Mouse (Mus musculus): Measurements from ENCODE around the gene Gga2. TPM values are rescaled to one million over a fixed set of nuclear protein-coding genes. Genes with fewer than 3 reads are reported as not detected.

Gga2 gene
- polyA plus RNA-seq, 1 experiment from 2014 or later = 53.1 TPM

DNA sequence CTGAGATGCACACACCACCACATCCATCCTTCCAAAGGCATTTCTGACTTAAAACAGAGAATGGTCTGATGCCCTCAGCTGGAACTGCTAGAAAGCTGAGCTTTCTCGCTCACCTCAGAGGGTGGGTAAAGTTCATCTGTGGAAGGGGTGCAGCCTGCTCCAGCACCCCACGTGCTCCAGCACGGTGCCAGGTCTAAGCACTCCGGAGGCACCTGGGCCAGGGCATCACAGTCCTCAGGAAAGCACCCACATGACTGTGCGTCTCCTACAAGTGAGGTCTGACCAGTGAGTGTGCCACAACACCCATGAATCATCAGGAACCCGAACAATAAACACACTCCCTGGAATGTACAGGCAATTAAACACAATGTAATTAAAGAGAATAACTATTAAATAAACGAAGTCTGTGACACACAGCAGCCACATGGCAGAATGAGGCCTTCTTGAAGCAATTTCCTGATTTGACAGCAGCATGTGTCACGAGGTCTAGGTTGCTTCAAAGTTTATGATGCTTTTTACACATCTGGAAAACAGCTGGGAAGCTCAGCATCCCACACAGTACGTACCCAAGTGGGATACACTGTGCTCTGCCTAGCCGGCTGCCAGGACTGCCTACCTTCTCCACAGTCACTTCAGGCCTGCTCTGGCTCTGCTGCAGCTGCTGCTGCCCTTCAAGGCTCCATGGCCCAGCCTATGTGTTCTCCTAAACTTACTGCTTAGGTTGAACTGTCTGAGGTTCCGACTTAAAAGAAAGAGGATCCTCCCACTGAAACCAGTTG is 65.9 kb downstream of the Gga2 start:
- ATAC-seq (ENCODE audit: low FRiP score) = no peak
- Histone ChIP-seq H3K4me1 (no peaks in the 10 kb centered on the region), H3K36me3 (peaks cover 25% of the 10 kb centered on the region), H3K4me3 (replicated peaks) (no peak overlapping the region), H3K9ac (replicated peaks) (no peak overlapping the region), H3K27ac (replicated peaks) (no peak overlapping the region), H3K27me3 (replicated peaks) (no peaks in the 10 kb centered on the region), H3K9me3 (replicated peaks) (no peaks in the 10 kb centered on the region), H3K4me2 (no peak overlapping the region)
- WGBS = 77% methylated on average over 11 of the region's 11 CpGs

DNA sequence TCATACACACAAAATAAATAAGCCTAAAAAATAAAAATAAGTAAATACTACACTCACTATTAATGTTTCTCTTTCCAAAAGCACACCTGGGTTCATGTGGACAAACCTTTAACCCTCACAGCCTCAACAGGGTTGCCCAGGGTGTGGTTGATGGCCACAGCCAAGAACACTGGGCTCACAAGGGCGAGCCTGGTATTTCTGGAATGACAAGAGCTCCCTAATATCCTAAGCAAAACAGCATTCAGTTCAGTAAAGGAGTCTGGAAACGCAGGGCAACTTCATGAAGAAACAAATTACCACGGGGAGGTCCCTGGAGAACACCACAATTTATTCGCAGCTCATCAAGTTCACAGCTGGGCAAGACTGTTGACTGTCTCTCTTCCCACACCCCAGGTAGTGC is 73.5 kb downstream of the Gga2 start:
- no peaks in the 10 kb centered on the region for H3K9me3 ChIP-seq (replicated peaks)
- no peaks in the 10 kb centered on the region for H3K4me1 ChIP-seq
- no peaks in the 10 kb centered on the region for H3K27me3 ChIP-seq (replicated peaks)
- no peak overlapping the region for H3K4me2 ChIP-seq
- no peak overlapping the region for H3K27ac ChIP-seq (replicated peaks)
- ATAC-seq (ENCODE audit: low FRiP score) = no peak
- H3K36me3 ChIP-seq = peaks cover 16% of the 10 kb centered on the region
- WGBS = 59% methylated on average over 4 of the region's 4 CpGs
- no peak overlapping the region for H3K4me3 ChIP-seq (replicated peaks)
- no peak overlapping the region for H3K9ac ChIP-seq (replicated peaks)

DNA sequence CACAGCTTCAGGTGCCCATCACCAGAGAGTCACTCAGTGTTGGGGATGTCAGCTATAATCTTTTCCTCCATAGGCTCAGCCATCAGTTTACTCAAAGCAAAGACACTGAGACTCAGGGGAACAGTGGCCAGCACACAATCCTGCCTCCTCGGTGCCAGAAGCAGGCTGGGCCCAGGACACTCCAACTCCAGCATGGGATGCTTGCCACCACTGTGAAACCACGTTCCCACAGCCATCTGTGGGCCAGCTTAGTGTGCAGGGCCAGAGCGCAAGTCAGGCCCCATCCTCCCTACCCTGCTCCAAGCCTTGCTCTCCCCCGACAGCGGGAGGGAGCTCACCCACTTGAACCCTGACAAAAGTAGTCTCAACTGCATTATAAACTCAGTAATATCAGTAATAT is 74.8 kb downstream of the Gga2 start:
- ATAC-seq (ENCODE audit: low FRiP score) = no peak
- no peak overlapping the region for H3K4me2 ChIP-seq
- no peak overlapping the region for H3K27ac ChIP-seq (replicated peaks)
- H3K4me1 ChIP-seq = no peaks in the 10 kb centered on the region
- WGBS = 91% methylated on average over 5 of the region's 5 CpGs
- no peak overlapping the region for H3K9ac ChIP-seq (replicated peaks)
- no peaks in the 10 kb centered on the region for H3K27me3 ChIP-seq (replicated peaks)
- H3K9me3 ChIP-seq (replicated peaks) = no peaks in the 10 kb centered on the region
- H3K36me3 ChIP-seq = peaks cover 25% of the 10 kb centered on the region
- no peak overlapping the region for H3K4me3 ChIP-seq (replicated peaks)

DNA sequence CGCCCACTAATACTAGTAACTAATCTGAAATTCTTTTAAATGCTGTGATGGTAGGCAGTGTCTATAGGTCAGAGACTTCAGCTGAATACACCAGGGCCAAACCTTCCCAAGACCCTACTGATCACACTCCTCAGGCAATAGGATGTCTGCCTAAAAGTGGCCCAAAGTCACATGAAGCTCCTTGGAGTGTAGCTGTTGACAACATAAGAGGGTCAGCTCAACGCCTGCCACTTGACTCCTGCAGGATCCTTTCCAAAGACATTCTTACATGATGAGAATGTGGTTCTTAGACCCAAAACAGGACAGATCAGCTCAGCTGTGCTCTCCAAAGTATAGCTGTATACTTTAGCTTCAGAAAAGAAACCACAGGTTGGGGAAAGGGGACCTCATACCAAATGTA is 78.7 kb downstream of the Gga2 start:
- 97% methylated on average over 2 of the region's 2 CpGs for WGBS
- Histone ChIP-seq H3K4me2 (no peak overlapping the region), H3K9ac (replicated peaks) (no peak overlapping the region), H3K9me3 (replicated peaks) (no peaks in the 10 kb centered on the region), H3K4me1 (0 out of 2 replicates have a peak, but pooled peaks cover under 1% of the 10 kb centered on the region), H3K36me3 (peaks cover 16% of the 10 kb centered on the region; the same call in 1 of the 2 replicates), H3K27me3 (replicated peaks) (no peaks in the 10 kb centered on the region), H3K4me3 (replicated peaks) (no peak overlapping the region), H3K27ac (replicated peaks) (no peak overlapping the region)
- no peak for ATAC-seq (ENCODE audit: low FRiP score)

DNA sequence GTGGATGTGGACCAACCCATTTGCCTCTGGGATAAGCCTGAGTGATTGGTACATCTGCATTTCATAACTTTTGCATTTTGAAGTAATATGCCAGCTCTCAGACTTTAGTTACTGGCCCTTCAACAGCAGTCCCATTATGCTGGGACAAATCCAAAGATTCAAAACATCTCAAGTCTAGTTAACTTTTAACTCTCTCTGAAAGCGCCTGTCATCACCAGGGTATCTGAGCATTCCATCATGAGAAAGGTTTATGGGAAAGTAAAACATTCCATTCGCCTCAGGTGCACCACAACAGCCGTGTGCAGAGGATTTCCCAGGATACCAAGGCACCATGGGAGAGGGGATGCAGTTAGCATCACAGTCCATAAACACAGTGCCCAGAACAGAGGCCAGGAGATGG is 79.4 kb downstream of the Gga2 start:
- no peak overlapping the region for H3K4me2 ChIP-seq
- 0 out of 2 replicates have a peak, but pooled peaks cover 2% of the 10 kb centered on the region for H3K4me1 ChIP-seq
- WGBS = 93% methylated on average over 3 of the region's 3 CpGs
- H3K9ac ChIP-seq (replicated peaks) = no peak overlapping the region
- no peaks in the 10 kb centered on the region for H3K27me3 ChIP-seq (replicated peaks)
- H3K4me3 ChIP-seq (replicated peaks) = no peak overlapping the region
- peaks cover 16% of the 10 kb centered on the region; the same call in 1 of the 2 replicates for H3K36me3 ChIP-seq
- no peaks in the 10 kb centered on the region for H3K9me3 ChIP-seq (replicated peaks)
- no peak overlapping the region for H3K27ac ChIP-seq (replicated peaks)
- no peak for ATAC-seq (ENCODE audit: low FRiP score)

DNA sequence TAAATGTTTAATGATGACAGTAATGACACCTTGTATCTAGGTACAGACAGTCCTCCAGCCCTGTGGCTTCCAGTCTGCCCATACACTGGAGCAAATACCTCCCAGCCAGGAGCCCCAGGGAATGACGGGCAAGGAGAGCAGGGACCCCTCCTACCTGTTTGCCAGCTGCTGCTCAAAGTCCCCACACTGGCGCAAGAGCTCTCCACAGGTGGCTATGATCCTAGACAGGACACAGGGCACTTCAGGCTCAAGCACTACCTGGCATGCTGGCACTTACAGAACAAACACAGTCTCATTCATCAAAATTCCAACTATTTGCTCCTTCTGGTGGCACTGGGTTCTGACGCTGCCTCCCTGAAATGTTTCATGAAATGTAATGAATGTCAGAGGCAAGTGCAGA is 80.0 kb downstream of the Gga2 start:
- Histone ChIP-seq H3K9ac (replicated peaks) (no peak overlapping the region), H3K4me3 (replicated peaks) (no peak overlapping the region), H3K27me3 (replicated peaks) (no peaks in the 10 kb centered on the region), H3K9me3 (replicated peaks) (no peaks in the 10 kb centered on the region), H3K4me1 (0 out of 2 replicates have a peak, but pooled peaks cover 2% of the 10 kb centered on the region), H3K36me3 (peaks cover 16% of the 10 kb centered on the region; the same call in 1 of the 2 replicates), H3K27ac (replicated peaks) (no peak overlapping the region), H3K4me2 (no peak overlapping the region)
- ATAC-seq (ENCODE audit: low FRiP score) = no peak
- WGBS = 93% methylated on average over 3 of the region's 3 CpGs

DNA sequence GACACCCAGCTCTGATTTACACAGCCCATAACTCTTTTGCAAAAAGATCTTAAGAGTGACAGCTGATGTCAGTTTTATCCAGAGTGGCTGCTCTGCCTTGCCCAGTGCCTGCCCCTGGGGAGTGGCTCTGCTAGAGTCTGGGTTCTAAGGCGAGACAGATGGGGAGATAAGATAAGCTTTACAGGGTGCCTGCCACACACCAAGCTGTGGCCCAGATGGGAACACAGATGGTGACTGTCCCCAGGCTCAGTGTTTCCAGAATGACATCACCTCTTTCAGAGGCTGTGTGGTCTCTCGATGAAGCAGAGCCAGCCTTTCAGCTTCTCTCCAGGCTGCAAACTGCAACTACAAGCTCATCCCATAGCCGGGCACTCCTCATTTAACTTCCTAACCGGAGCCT is 81.3 kb downstream of the Gga2 start:
- no peak overlapping the region for H3K9ac ChIP-seq (replicated peaks)
- H3K27ac ChIP-seq (replicated peaks) = no peak overlapping the region
- peaks cover 23% of the 10 kb centered on the region; the same call in 1 of the 2 replicates for H3K36me3 ChIP-seq
- 41% methylated on average over 4 of the region's 4 CpGs for WGBS
- no peak overlapping the region for H3K4me3 ChIP-seq (replicated peaks)
- no peak for ATAC-seq (ENCODE audit: low FRiP score)
- no peaks in the 10 kb centered on the region for H3K27me3 ChIP-seq (replicated peaks)
- H3K9me3 ChIP-seq (replicated peaks) = no peaks in the 10 kb centered on the region
- H3K4me1 ChIP-seq = 0 out of 2 replicates have a peak, but pooled peaks cover 7% of the 10 kb centered on the region
- H3K4me2 ChIP-seq = no peak overlapping the region

DNA sequence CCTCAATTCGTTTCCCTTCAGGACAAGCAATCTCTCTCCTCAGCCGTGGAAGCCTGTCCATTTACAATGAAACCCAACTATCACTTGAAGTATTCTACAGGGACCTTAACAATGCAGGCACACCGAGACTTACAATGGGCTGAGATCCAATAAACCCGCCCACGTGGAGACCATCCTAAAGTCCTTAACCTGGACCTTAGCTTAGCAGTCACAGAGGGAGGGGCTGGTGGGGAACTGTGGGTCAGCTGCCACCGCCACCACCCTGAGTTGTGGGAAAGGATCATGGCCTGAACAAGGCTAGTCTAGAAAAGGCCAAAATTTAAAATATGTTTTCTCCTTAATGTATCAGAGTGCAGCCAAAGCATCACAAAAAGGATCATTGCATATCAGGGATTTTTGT is 81.8 kb downstream of the Gga2 start:
- Histone ChIP-seq H3K36me3 (peaks cover 23% of the 10 kb centered on the region; the same call in 1 of the 2 replicates), H3K4me3 (replicated peaks) (no peak overlapping the region), H3K27ac (replicated peaks) (no peak overlapping the region), H3K4me2 (no peak overlapping the region), H3K4me1 (0 out of 2 replicates have a peak, but pooled peaks cover 7% of the 10 kb centered on the region), H3K9ac (replicated peaks) (no peak overlapping the region), H3K9me3 (replicated peaks) (no peaks in the 10 kb centered on the region), H3K27me3 (replicated peaks) (no peaks in the 10 kb centered on the region)
- WGBS = 35% methylated on average over 6 of the region's 6 CpGs
- no peak for ATAC-seq (ENCODE audit: low FRiP score)

DNA sequence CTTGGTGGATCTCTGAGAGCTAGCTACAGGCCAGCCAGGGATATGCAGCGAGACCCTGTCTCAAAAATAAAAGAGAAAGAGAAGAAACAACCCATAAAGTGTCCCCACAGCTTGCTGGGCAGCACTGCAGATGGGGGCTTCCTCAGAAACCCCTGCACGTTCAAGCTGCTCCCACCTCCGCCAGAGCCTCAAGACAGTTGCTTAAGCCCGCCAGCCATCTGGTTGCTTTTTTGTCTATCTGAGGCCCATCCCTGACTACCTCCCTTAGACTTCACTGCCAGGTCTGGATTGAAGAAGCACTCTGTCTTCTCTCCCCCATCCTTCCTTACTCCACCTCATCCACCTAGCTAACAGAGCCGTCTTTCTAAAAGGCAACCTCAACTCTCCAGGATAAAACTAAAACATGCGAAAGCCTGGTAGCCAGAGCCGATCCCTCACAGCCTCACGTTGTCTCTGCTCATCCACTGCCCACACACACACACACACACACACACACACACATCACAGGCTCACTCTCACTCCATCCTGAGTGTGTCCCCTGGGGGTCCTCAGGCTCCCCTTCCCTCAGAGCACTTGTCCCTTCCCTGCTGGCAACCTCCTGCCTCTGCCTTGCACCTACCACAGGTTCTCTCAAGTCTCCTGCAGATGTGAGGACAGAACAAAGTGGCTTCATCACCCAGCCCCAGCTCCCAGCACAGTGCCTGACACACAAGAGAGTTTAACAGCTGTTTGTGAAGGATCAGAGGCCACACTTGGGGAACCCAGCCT is 82.7 kb downstream of the Gga2 start:
- 80% methylated on average over 8 of the region's 8 CpGs for WGBS
- 0 out of 2 replicates have a peak, but pooled peaks cover 7% of the 10 kb centered on the region for H3K4me1 ChIP-seq
- no peak overlapping the region for H3K27ac ChIP-seq (replicated peaks)
- H3K4me2 ChIP-seq = no peak overlapping the region
- no peaks in the 10 kb centered on the region for H3K27me3 ChIP-seq (replicated peaks)
- H3K9ac ChIP-seq (replicated peaks) = no peak overlapping the region
- no peaks in the 10 kb centered on the region for H3K9me3 ChIP-seq (replicated peaks)
- ATAC-seq (ENCODE audit: low FRiP score) = no peak
- H3K36me3 ChIP-seq = peaks cover 23% of the 10 kb centered on the region; the same call in 1 of the 2 replicates
- H3K4me3 ChIP-seq (replicated peaks) = no peak overlapping the region

DNA sequence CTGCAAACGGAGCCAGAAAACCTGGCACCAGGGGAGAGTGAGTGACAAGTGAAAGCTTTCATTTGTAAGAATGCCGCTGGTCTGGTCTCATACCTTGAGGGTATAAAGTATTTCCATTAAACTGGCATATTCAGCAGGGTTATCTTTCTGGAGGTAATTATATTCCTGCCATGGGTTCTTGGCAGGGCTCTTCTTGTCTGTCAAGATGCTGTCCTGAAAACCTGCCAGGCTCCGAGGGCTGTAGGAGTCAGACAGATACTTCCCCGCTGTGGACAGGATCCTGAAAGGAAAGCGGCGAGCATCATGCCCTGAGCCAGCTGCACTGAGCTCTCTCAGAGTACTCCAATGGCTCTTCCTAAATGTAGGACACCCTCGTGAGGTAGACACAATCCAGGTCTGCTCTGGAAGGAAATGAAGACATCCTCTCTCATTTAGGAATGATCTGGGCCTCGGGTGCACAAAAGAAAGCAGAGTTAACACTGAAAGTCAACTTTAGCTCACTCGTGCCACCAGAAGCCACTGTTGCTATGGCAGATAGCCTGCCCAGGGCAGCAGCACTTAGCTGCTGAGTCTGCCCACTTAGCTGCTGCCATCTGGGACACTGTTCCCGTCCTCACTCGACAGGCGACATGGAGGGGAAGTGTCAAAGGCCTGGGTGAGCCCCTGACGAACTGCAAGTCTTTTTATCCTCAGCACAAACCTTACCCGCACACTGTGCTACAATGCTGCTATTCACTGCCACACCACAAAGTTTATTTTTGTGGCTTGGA is 84.0 kb downstream of the Gga2 start:
- H3K4me3 ChIP-seq (replicated peaks) = no peak overlapping the region
- H3K27me3 ChIP-seq (replicated peaks) = no peaks in the 10 kb centered on the region
- H3K9ac ChIP-seq (replicated peaks) = no peak overlapping the region
- 67% methylated on average over 14 of the region's 14 CpGs for WGBS
- H3K4me1 ChIP-seq = 0 out of 2 replicates have a peak, but pooled peaks cover 7% of the 10 kb centered on the region
- no peak overlapping the region for H3K27ac ChIP-seq (replicated peaks)
- ATAC-seq (ENCODE audit: low FRiP score) = no peak
- peaks cover 14% of the 10 kb centered on the region; the same call in 1 of the 2 replicates for H3K36me3 ChIP-seq
- no peaks in the 10 kb centered on the region for H3K9me3 ChIP-seq (replicated peaks)
- H3K4me2 ChIP-seq = no peak overlapping the region

All from neural tube, embryonic 15.5 days (tissue).